Mouse (Mus musculus): Measurements from ENCODE around the gene Aldh16a1.

DNA sequence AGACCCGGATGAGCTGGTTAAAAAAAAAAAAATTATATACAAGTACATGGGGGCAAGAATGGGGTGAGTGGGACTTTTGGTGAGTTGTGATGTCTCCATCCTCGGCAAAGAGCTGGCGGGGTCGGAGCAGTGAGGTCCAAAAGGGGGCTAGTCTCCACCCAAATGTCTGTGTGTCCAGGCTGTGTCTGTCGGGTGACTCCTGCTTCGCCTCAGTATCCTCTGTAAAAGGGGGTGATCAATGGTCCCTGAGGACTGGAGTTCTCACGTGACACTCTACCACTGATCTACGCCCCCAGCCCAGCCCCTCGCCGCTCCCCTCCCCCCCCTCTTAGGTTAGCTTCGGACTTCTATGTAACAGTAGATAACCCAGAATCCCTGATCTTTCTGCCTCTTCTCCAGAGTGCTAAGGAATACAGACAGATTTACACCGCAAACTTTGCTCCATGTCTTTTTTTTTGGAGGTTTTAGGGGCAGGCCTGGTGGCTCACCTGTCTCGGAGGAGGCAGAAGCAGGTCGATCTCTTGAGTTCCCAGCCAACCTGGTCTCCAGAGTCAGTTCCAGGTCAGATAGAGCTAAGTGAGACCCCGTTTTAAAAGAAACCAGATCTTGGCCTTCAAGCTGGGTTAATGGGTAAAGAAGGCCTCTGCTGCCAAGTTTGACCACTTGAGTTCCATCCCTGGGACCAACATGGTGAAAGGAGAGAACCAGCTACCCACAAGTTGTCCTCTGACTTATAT lies 24.4 kb downstream of the Aldh16a1 start:
- TF ChIP-seq CTCF (IDR thresholded peaks at IDR 0.05; ENCODE audit: borderline replicate concordance, control insufficient read depth, extremely low read depth, insufficient read depth, low read length, poor library complexity) = no peak
- no peak for TF ChIP-seq POLR2A (IDR thresholded peaks at IDR 0.05; ENCODE audit: control insufficient read depth, extremely low read depth, insufficient read depth, low read length, poor library complexity)
